Mouse (Mus musculus) brain, embryonic 14.5 days (tissue): ENCODE results near the gene Tm4sf5.

Experiments
- CTCF ChIP-seq: fragments of 200-500 bp; IDR thresholded peaks from 2 replicates; pipeline ENCODE4 v1.5.1; 2012; ENCODE audit warnings: inconsistent platforms, mild to moderate bottlenecking, moderate library complexity, borderline replicate concordance; ENCODE audit not compliant: insufficient read depth, insufficient read length; ENCODE audit errors: extremely low read depth
- POLR2A ChIP-seq: fragments of 200-500 bp; IDR thresholded peaks from 2 replicates; pipeline ENCODE4 v1.6.1; 2012; ENCODE audit warnings: mild to moderate bottlenecking, inconsistent platforms, borderline replicate concordance; ENCODE audit not compliant: poor library complexity, insufficient read depth, insufficient read length, severe bottlenecking; ENCODE audit errors: extremely low read depth

- TF ChIP-seq CTCF (no peak), POLR2A (no peak)
Measured at GRCm38 (mm10) chr11:70474872-70475534, 30.0 kb upstream of the Tm4sf5 start.
